Mouse (Mus musculus) cerebellum, adult (tissue): ENCODE results near the gene Abcc1.

Experiments
- ATAC-seq: cut with Nextera tagmentation; 2 replicates; pipeline ENCODE4 v1.9.2; 2017; ENCODE audit warnings: mild to moderate bottlenecking, moderate library complexity, mixed read lengths; ENCODE audit not compliant: insufficient number of reproducible peaks, low FRiP score, low TSS enrichment

Abcc1 gene

DNA sequence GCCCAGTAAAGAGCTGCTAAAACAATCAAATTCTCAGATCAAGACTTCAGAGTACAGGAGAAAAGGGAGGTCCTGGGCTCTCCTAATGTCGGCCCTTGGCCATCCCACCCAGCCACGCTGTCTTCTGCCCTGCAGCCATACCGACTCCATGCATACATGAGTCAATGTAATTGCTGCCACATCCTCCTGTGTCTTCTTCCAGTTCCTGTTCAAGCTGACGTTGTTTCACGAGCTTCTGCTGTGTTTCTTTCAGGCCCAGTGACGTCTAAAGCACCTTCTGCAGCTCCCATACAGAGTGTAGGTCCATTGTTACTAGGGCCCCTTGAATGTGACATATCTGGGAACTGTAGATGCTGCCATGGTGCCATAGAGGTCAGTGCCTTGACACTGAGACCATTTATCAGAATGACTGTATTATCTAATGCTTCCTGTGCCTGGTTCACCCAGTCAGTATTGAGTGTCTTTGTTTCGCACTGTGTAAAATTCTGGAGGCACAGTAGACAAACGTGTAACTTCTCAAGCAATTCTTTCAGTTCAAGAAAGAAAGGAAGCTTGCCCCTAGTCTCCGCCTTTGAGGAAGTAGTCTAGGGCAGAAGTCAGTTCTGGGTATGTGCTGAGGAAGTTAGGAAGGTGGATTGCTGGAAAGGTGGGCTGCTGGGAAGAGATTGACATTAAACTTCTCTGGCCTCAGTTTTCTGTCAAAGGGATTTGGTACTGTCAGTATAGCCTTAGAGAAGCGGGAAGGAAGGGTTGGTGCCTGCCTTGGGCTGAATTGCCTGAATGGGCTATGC lies 116.3 kb downstream of the Abcc1 start:
- ATAC-seq = no peak

GRCm38 (mm10) chr16:14479641-14480040 lies 118.3 kb downstream of the Abcc1 start:
- no peak for ATAC-seq

- ATAC-seq = no peak
Measured at GRCm38 (mm10) chr16:14483221-14483620, 121.9 kb downstream of the Abcc1 start.

- no peak for ATAC-seq
Measured at GRCm38 (mm10) chr16:14493491-14494114, 132.2 kb downstream of the Abcc1 start.

DNA sequence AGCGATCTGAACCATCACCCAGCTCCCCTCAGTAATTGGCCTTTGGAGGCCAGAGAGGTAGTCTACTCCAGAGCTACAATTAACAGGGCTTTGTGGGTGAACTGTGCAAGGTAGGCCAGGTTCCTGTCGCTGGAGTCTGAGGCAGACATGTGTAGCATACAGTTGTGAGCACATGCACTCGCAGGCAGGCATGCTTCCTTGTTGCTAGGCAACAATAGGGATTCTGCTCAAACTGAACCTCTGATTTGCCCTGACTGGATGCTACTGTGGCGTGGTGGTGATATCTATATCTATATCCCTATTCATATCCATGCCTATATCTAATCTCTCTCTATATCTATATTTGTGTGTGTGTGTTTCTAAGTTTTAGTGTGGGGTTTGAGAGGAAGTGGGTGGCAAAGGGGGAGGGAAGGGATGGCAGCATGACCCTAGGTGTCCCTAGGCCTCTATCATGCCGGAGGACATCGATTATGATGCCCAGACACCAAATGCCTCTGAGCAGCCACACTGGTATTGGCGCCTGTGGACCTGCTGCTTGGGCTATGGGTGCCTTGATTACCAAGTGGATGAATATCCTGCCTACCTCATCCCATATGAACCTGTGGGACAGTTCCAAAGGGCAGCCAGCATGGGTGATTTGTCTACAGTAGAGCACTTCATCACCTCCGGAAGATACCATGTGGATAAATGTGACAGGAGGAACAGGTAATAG lies 140.4 kb downstream of the Abcc1 start:
- ATAC-seq = no peak

DNA sequence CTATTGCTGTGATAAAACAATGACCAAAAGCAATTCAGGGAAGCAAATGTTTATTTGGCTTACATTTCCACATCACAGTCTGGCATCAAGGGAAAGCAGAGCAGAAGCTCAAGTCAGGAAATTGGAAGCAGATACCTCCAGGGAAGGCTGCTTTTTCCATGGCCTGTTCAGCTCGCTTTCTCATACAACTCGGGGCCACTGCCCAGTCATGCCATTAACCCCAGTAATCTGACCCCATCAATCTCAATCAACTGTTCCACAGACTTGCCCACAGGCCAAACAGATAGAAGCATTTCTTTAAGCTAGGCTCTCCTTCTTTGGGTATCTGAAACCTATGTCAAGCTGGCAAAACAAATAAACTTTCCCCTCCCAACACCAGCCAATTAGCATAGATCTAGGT lies 145.1 kb downstream of the Abcc1 start:
- ATAC-seq = no peak
